Mouse (Mus musculus) heart, embryonic 13.5 days (tissue): ENCODE data around the gene Sh3gl1. TPM values are rescaled to one million over a fixed set of nuclear protein-coding genes. Genes with fewer than 3 reads are reported as not detected.

Source experiments
- ATAC-seq: fragments of 200-750 bp; cut with Nextera tagmentation; 2 replicates; pipeline ENCODE4 v1.8.0; 2017; ENCODE audit warnings: moderate TSS enrichment; ENCODE audit not compliant: insufficient number of reproducible peaks, low FRiP score, low TSS enrichment; ENCODE audit errors: extremely low read depth
- H3K27ac ChIP-seq: fragments of 300-500 bp; sonication (generic); replicated peaks from 2 replicates; pipeline ENCODE4 v1.5.1; 2015; ENCODE audit warnings: moderate library complexity, mild to moderate bottlenecking, inconsistent platforms
- H3K27me3 ChIP-seq: fragments of 300-500 bp; sonication (generic); replicated peaks from 2 replicates; pipeline ENCODE4 v1.6.1; 2015; ENCODE audit warnings: mild to moderate bottlenecking, inconsistent platforms
- H3K36me3 ChIP-seq: fragments of 300-500 bp; sonication (generic); 2 replicates; pipeline ENCODE4 v1.6.1; 2015; ENCODE audit warnings: mild to moderate bottlenecking, inconsistent platforms
- H3K4me1 ChIP-seq: fragments of 300-500 bp; sonication (generic); 2 replicates; pipeline ENCODE4 v1.6.1; 2015; ENCODE audit warnings: inconsistent platforms
- H3K4me2 ChIP-seq: fragments of 300-500 bp; sonication (generic); 2 replicates; pipeline ENCODE4 v1.6.1; 2015; ENCODE audit warnings: inconsistent platforms, mild to moderate bottlenecking, moderate library complexity
- H3K4me3 ChIP-seq: fragments of 300-500 bp; sonication (generic); 2 replicates; pipeline ENCODE4 v1.5.1; 2015; ENCODE audit warnings: moderate library complexity, mild to moderate bottlenecking, inconsistent platforms
- H3K9ac ChIP-seq: fragments of 300-500 bp; sonication (generic); 2 replicates; pipeline ENCODE4 v1.6.1; 2015; ENCODE audit warnings: inconsistent platforms, mild to moderate bottlenecking, moderate library complexity
- H3K9me3 ChIP-seq: fragments of 300-500 bp; sonication (generic); 2 replicates; pipeline ENCODE4 v1.6.1; 2016; ENCODE audit warnings: inconsistent platforms
- WGBS: fragments of 180-500 bp; shearing (Covaris S2); methylation state at CpG from one replicate; pipeline ENCODE4 v1.1.7; 2015; ENCODE audit warnings: mixed read lengths; 5-methylcytosine and 5-hydroxymethylcytosine counted together
- polyA plus RNA-seq: library from polyadenylated mRNA; unstranded; fragments of >200 nt; fragmentation: Nextera tagmentation; extraction: Ambion mirVana; gene quantifications from 2 replicates; pipeline ENCODE4 v1.2.1, GENCODE M21; 2015

Gene Sh3gl1
- polyA plus RNA-seq, 1 experiment from 2014 or later = 87.6 TPM

GRCm38 (mm10) chr17:56007444-56008355, 28.7 kb downstream of the Sh3gl1 start:
- Histone ChIP-seq H3K4me3 (peak overlapping the region; percentile 83), H3K4me2 (peak overlapping the region; percentile 99), H3K27ac (peak overlapping the region; percentile 87), H3K9ac (peak overlapping the region; percentile 72), H3K27me3 (peaks cover 27% of the 10 kb centered on the region), H3K9me3 (no peaks in the 10 kb centered on the region), H3K4me1 (peaks cover 24% of the 10 kb centered on the region), H3K36me3 (peaks cover 19% of the 10 kb centered on the region)
- WGBS = 21% methylated on average over 14 of the region's 14 CpGs
- ATAC-seq = no peak

GRCm38 (mm10) chr17:56006956-56007355, 29.5 kb downstream of the Sh3gl1 start:
- H3K9ac ChIP-seq = no peak overlapping the region
- H3K27me3 ChIP-seq = peaks cover 29% of the 10 kb centered on the region
- 0 out of 2 replicates have a peak overlapping the region, but pooled peaks have one; percentile 99 for H3K4me2 ChIP-seq
- H3K27ac ChIP-seq = peak overlapping the region; percentile 87; the same call in 1 of the 2 replicates
- no peak for ATAC-seq
- peaks cover 24% of the 10 kb centered on the region for H3K4me1 ChIP-seq
- no peaks in the 10 kb centered on the region for H3K9me3 ChIP-seq
- WGBS = 47% methylated on average over 10 of the region's 10 CpGs
- H3K36me3 ChIP-seq = peaks cover 12% of the 10 kb centered on the region
- no peak overlapping the region for H3K4me3 ChIP-seq

- Histone ChIP-seq H3K27me3 (peaks cover 42% of the 10 kb centered on the region), H3K36me3 (no peaks in the 10 kb centered on the region), H3K9me3 (no peaks in the 10 kb centered on the region), H3K4me2 (peak within 1 kb of the TSS; percentile 54), H3K9ac (peak within 1 kb of the TSS; percentile 71), H3K4me1 (peaks cover 23% of the 10 kb centered on the region), H3K4me3 (peak within 1 kb of the TSS; percentile 41), H3K27ac (0 out of 2 replicates have a peak within 1 kb of the TSS, but pooled peaks have one; percentile 17)
- no peak for ATAC-seq
- 32% methylated on average over 13 of the region's 13 CpGs for WGBS
Observed at GRCm38 (mm10) chr17:56005415-56006061, 30.9 kb downstream of the Sh3gl1 start, which contains the start of the genes Stap2 and Mpnd. Gene Stap2 (minus strand): TSS chr17:56005584. Gene Mpnd (plus strand): TSS chr17:56005711.

- H3K9me3 ChIP-seq = no peaks in the 10 kb centered on the region
- H3K4me2 ChIP-seq = no peak overlapping the region
- H3K4me3 ChIP-seq = no peak overlapping the region
- 69% methylated on average over 3 of the region's 3 CpGs for WGBS
- ATAC-seq = no peak
- H3K36me3 ChIP-seq = 0 out of 2 replicates have a peak, but pooled peaks cover 1% of the 10 kb centered on the region
- H3K27ac ChIP-seq = no peak overlapping the region
- H3K27me3 ChIP-seq = peaks cover 55% of the 10 kb centered on the region
- H3K4me1 ChIP-seq = peaks cover 10% of the 10 kb centered on the region
- no peak overlapping the region for H3K9ac ChIP-seq
Observed at GRCm38 (mm10) chr17:56003000-56003399, 33.4 kb downstream of the Sh3gl1 start.

- H3K9me3 ChIP-seq = no peaks in the 10 kb centered on the region
- H3K4me2 ChIP-seq = peak overlapping the region; percentile 47
- H3K4me3 ChIP-seq = peak overlapping the region; percentile 9; the same call in 1 of the 2 replicates
- H3K4me1 ChIP-seq = no peaks in the 10 kb centered on the region
- no peak for ATAC-seq
- 10% methylated on average over 30 of the region's 30 CpGs for WGBS
- 0 out of 2 replicates have a peak overlapping the region, but pooled peaks have one; percentile 33 for H3K9ac ChIP-seq
- H3K36me3 ChIP-seq = peaks cover 6% of the 10 kb centered on the region; the same call in 1 of the 2 replicates
- peaks cover 51% of the 10 kb centered on the region for H3K27me3 ChIP-seq
- no peak overlapping the region for H3K27ac ChIP-seq
Observed at GRCm38 (mm10) chr17:55999794-56000499, 36.5 kb downstream of the Sh3gl1 start.

- no peak for ATAC-seq
- peaks cover 18% of the 10 kb centered on the region for H3K27me3 ChIP-seq
- no peak overlapping the region for H3K4me2 ChIP-seq
- no peaks in the 10 kb centered on the region for H3K4me1 ChIP-seq
- peaks cover 6% of the 10 kb centered on the region; the same call in 1 of the 2 replicates for H3K36me3 ChIP-seq
- H3K27ac ChIP-seq = no peak overlapping the region
- no peak overlapping the region for H3K9ac ChIP-seq
- no peak overlapping the region for H3K4me3 ChIP-seq
- H3K9me3 ChIP-seq = no peaks in the 10 kb centered on the region
- WGBS = 78% methylated on average over 15 of the region's 15 CpGs
Observed at GRCm38 (mm10) chr17:55996007-55996406, 40.4 kb downstream of the Sh3gl1 start.

GRCm38 (mm10) chr17:55990278-55990898, 46.0 kb downstream of the Sh3gl1 start:
- Histone ChIP-seq H3K9me3 (no peaks in the 10 kb centered on the region), H3K4me2 (no peak overlapping the region), H3K9ac (no peak overlapping the region), H3K4me3 (no peak overlapping the region), H3K4me1 (peaks cover 7% of the 10 kb centered on the region; the same call in 1 of the 2 replicates), H3K36me3 (no peaks in the 10 kb centered on the region; the same call in 1 of the 2 replicates), H3K27me3 (peaks cover 32% of the 10 kb centered on the region), H3K27ac (no peak overlapping the region)
- ATAC-seq = no peak; the same call in 1 of the 2 replicates
- WGBS = 72% methylated on average over 8 of the region's 8 CpGs

GRCm38 (mm10) chr17:55986030-55986961, 50.1 kb downstream of the Sh3gl1 start, which contains the start of gene Fsd1:
Gene Fsd1 (plus strand): TSS chr17:55986509.
- Histone ChIP-seq H3K4me3 (peak within 1 kb of the TSS; percentile 53), H3K4me2 (peak within 1 kb of the TSS; percentile 70), H3K9ac (peak within 1 kb of the TSS; percentile 73), H3K27me3 (peaks cover 38% of the 10 kb centered on the region), H3K27ac (no peak within 1 kb of the TSS), H3K4me1 (peaks cover 7% of the 10 kb centered on the region; the same call in 1 of the 2 replicates), H3K36me3 (no peaks in the 10 kb centered on the region), H3K9me3 (no peaks in the 10 kb centered on the region)
- ATAC-seq = no peak
- WGBS = 9% methylated on average over 35 of the region's 35 CpGs

- ATAC-seq = no peak
- H3K4me3 ChIP-seq = no peak overlapping the region
- 50% methylated on average over 3 of the region's 3 CpGs for WGBS
- H3K27ac ChIP-seq = no peak overlapping the region
- peaks cover 6% of the 10 kb centered on the region for H3K4me1 ChIP-seq
- no peaks in the 10 kb centered on the region for H3K36me3 ChIP-seq
- no peak overlapping the region for H3K9ac ChIP-seq
- no peaks in the 10 kb centered on the region for H3K9me3 ChIP-seq
- H3K27me3 ChIP-seq = peaks cover 9% of the 10 kb centered on the region
- H3K4me2 ChIP-seq = no peak overlapping the region
Observed at GRCm38 (mm10) chr17:55977301-55977700, 59.1 kb downstream of the Sh3gl1 start.
